Mouse (Mus musculus) midbrain, embryonic 15.5 days (tissue): ENCODE data around the gene Cops2. TPM values are rescaled to one million over a fixed set of nuclear protein-coding genes. Genes with fewer than 3 reads are reported as not detected.

Experiments used
- ATAC-seq: fragments of 200-750 bp; cut with Nextera tagmentation; replicated peaks from 2 replicates; pipeline ENCODE4 v1.8.0; 2017; ENCODE audit warnings: moderate TSS enrichment
- H3K27ac ChIP-seq: fragments of 300-500 bp; sonication (generic); 2 replicates; pipeline ENCODE4 v1.5.1; 2015; ENCODE audit warnings: mild to moderate bottlenecking, inconsistent platforms
- H3K27me3 ChIP-seq: fragments of 300-500 bp; sonication (generic); replicated peaks from 2 replicates; pipeline ENCODE4 v1.6.1; 2015; ENCODE audit warnings: inconsistent platforms
- H3K36me3 ChIP-seq: fragments of 300-500 bp; sonication (generic); replicated peaks from 2 replicates; pipeline ENCODE4 v1.6.1; 2015; ENCODE audit warnings: inconsistent platforms
- H3K4me1 ChIP-seq: fragments of 300-500 bp; sonication (generic); 2 replicates; pipeline ENCODE4 v1.6.1; 2015; ENCODE audit warnings: inconsistent platforms
- H3K4me2 ChIP-seq: fragments of 300-500 bp; sonication (generic); 2 replicates; pipeline ENCODE4 v1.6.1; 2015; ENCODE audit warnings: inconsistent platforms, mild to moderate bottlenecking, moderate library complexity
- H3K4me3 ChIP-seq: fragments of 300-500 bp; sonication (generic); 2 replicates; pipeline ENCODE4 v1.5.1; 2015; ENCODE audit warnings: mild to moderate bottlenecking, inconsistent platforms
- H3K9ac ChIP-seq: fragments of 300-500 bp; sonication (generic); 2 replicates; pipeline ENCODE4 v1.6.1; 2015; ENCODE audit warnings: mild to moderate bottlenecking, inconsistent platforms
- H3K9me3 ChIP-seq: fragments of 300-500 bp; sonication (generic); 2 replicates; pipeline ENCODE4 v1.6.1; 2016; ENCODE audit warnings: inconsistent platforms
- WGBS: fragments of 180-500 bp; shearing (Covaris S2); methylation state at CpG from one replicate; pipeline ENCODE4 v1.1.7; 2015; ENCODE audit warnings: mixed read lengths; 5-methylcytosine and 5-hydroxymethylcytosine counted together
- polyA plus RNA-seq: library from polyadenylated mRNA; unstranded; fragments of >200 nt; fragmentation: Nextera tagmentation; extraction: Ambion mirVana; gene quantifications from 2 replicates; pipeline ENCODE4 v1.2.1, GENCODE M21; 2015

Gene Cops2
- polyA plus RNA-seq, 1 experiment from 2014 or later: 58.1 TPM

DNA sequence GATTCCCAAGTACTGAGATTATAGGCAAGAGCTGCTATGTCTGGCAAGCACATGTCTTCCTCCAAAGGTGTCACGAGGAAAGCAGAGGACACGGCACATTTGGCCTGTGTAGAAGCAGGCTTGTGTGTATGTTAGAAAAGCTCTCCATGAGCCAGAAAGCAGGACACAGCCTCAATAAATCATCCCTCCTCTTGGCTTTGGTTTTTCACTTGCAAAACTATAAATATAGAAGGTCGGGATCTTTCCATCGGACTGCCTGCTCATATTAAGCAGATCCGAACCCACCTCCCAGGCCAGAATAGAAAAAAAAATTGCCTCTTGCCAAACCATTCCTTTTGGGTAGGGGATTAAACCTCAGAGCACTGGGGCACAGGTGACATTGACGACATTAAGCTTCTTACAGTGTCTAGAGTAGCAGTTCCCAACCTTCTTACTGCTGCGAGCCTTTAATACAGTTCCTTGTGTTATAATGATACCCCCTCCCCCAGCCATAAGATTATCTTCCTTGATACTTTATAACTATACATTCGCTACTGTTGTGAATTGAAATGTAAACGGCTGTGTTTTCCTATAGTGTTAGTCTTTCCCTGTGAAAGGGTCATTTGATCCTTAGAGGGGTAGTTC lies 44.9 kb downstream of the Cops2 start:
- Histone ChIP-seq H3K9ac (no peak overlapping the region), H3K27me3 (no peaks in the 10 kb centered on the region), H3K36me3 (no peaks in the 10 kb centered on the region), H3K4me2 (no peak overlapping the region), H3K4me1 (no peaks in the 10 kb centered on the region), H3K4me3 (no peak overlapping the region), H3K9me3 (no peaks in the 10 kb centered on the region), H3K27ac (no peak overlapping the region)
- 71% methylated on average over 9 of the region's 9 CpGs for WGBS
- ATAC-seq: no peak

DNA sequence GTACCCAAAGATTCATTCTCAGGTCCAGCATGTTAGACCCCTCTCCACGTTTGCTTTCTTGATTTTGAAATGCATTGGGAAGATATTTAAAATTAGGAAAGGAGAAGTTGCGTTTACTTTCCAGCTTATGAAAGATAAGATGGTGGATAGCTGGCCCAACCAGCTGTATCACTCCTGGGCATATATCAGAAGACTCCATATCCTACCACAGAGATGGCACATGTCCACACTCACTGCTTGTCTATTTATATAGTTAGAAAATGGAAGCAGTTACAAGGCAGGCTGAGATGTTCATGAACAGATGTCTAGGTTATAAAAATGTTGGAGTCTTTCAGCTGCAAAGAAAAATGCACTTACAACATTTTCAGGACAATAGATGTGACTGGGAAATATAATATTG lies 47.6 kb downstream of the Cops2 start:
- no peak overlapping the region for H3K4me3 ChIP-seq
- no peak overlapping the region for H3K27ac ChIP-seq
- no peak for ATAC-seq
- no peaks in the 10 kb centered on the region for H3K4me1 ChIP-seq
- H3K9me3 ChIP-seq: no peaks in the 10 kb centered on the region
- no peak overlapping the region for H3K4me2 ChIP-seq
- 79% methylated on average over 2 of the region's 2 CpGs for WGBS
- no peaks in the 10 kb centered on the region for H3K36me3 ChIP-seq
- no peaks in the 10 kb centered on the region for H3K27me3 ChIP-seq
- no peak overlapping the region for H3K9ac ChIP-seq

DNA sequence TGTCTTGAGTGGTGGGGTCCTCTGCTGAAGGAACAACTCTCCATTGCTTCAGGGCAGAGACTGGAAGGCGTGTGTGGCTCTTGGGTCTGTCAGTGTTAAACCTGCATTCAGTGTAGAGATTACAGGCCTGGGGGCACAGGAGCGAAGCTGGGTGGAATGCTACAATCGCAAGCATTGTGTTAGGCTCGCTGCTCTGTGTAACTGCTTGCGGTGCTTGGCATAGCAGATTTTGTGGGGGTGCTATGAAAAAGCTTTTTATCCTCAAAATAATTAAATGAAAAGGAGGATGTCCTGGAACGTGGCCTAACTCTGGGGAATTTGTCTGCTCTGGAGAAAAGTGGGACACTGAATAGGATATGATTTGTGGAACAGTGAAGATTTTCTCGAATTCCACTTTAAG lies 49.4 kb downstream of the Cops2 start:
- H3K4me3 ChIP-seq: no peak overlapping the region
- WGBS: 67% methylated on average over 7 of the region's 7 CpGs
- H3K9me3 ChIP-seq: no peaks in the 10 kb centered on the region
- no peaks in the 10 kb centered on the region for H3K4me1 ChIP-seq
- no peaks in the 10 kb centered on the region for H3K36me3 ChIP-seq
- no peaks in the 10 kb centered on the region for H3K27me3 ChIP-seq
- no peak overlapping the region for H3K9ac ChIP-seq
- no peak overlapping the region for H3K4me2 ChIP-seq
- no peak overlapping the region for H3K27ac ChIP-seq
- ATAC-seq: no peak

DNA sequence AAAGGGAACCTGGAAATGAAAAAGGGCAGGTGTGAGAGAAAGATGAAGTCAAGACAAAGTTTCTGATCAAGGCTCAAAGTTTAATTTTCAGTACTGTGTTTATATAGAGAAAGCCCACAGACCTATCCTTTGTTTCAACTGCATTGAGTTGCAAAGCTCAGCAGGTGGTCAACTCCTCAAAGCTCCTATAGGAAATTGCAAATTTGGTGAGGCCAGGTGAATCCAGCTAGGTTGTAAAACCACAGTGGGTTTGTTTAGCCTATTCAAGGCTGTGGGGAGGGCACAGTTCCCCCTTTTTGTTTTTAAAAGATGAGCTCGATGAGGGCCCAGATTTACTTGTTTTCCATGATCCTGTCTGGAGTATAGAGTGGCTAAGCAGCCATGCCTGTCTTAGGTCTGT lies 53.1 kb downstream of the Cops2 start:
- WGBS: 62% methylated on average over 1 of the region's 1 CpGs
- H3K27me3 ChIP-seq: no peaks in the 10 kb centered on the region
- no peak overlapping the region for H3K27ac ChIP-seq
- H3K4me3 ChIP-seq: no peak overlapping the region
- H3K4me2 ChIP-seq: no peak overlapping the region
- H3K4me1 ChIP-seq: no peaks in the 10 kb centered on the region
- ATAC-seq: no peak
- no peaks in the 10 kb centered on the region for H3K9me3 ChIP-seq
- H3K9ac ChIP-seq: no peak overlapping the region
- H3K36me3 ChIP-seq: no peaks in the 10 kb centered on the region

DNA sequence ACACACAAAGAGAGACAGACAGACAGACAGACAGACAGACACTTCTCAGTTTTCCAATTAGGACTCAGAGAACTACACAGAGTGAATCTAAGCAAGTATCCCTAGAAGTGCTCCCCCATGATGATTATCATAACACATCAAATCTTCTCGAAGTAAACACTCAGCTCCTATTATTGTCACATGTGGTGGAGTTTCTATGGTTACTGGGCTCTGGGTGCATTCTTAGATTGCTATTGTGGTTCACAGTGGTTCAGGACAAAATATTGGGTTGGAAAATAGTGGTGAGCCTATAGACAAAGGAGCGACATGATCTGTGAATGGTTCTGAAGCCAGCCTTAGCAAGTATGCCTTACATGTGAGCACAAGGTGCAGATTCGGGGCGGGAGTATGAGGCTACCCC lies 57.0 kb downstream of the Cops2 start:
- Histone ChIP-seq H3K27me3 (no peaks in the 10 kb centered on the region), H3K9ac (no peak overlapping the region), H3K4me2 (no peak overlapping the region), H3K27ac (no peak overlapping the region), H3K9me3 (no peaks in the 10 kb centered on the region), H3K4me1 (no peaks in the 10 kb centered on the region), H3K4me3 (no peak overlapping the region), H3K36me3 (no peaks in the 10 kb centered on the region)
- 76% methylated on average over 4 of the region's 4 CpGs for WGBS
- no peak for ATAC-seq

DNA sequence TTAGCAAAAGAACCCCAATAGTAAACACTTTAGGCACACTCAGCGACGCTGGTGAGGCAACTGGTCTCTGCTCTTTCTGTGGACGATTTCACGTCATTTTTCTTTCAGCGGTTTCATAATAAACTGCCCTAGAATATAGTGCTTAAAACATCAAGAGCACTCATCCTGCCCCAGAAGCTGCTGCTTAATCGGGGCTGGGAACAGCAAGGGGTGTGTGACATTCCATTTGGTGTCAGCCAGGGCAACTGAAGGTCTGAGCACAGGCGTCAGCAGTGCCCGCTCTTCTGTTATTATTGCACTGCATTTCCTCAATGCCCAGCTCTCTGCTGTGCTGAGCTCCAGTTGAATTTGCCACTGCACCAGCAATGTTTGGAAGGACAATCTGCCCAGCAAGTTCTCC lies 57.9 kb downstream of the Cops2 start:
- Histone ChIP-seq H3K4me2 (no peak overlapping the region), H3K36me3 (no peaks in the 10 kb centered on the region), H3K9me3 (no peaks in the 10 kb centered on the region), H3K4me1 (no peaks in the 10 kb centered on the region), H3K27ac (no peak overlapping the region), H3K27me3 (no peaks in the 10 kb centered on the region), H3K4me3 (no peak overlapping the region), H3K9ac (no peak overlapping the region)
- WGBS: 64% methylated on average over 8 of the region's 8 CpGs
- no peak for ATAC-seq

DNA sequence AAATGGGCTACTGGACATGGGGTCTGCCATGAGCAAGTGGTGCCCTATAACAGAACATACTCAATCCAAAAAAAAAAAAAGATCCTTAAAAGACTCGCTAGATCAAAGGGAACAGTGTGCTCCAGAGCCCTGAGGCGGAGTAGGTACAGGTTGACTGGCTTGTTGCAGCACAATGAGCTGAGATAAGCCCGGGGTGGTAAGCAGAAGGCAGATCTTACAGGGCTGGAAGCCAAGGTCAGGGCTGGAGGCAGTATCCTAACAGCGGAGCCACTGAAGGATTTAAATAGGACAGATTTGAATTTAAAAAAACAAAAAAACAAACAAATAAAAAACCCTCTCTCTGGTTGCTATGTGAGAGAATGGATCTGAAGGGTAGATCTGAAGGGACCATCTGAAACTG lies 58.5 kb downstream of the Cops2 start:
- ATAC-seq: no peak
- H3K4me1 ChIP-seq: no peaks in the 10 kb centered on the region
- H3K36me3 ChIP-seq: no peaks in the 10 kb centered on the region
- no peaks in the 10 kb centered on the region for H3K27me3 ChIP-seq
- H3K9me3 ChIP-seq: no peaks in the 10 kb centered on the region
- no peak overlapping the region for H3K27ac ChIP-seq
- H3K4me2 ChIP-seq: no peak overlapping the region
- 71% methylated on average over 4 of the region's 4 CpGs for WGBS
- no peak overlapping the region for H3K9ac ChIP-seq
- no peak overlapping the region for H3K4me3 ChIP-seq

DNA sequence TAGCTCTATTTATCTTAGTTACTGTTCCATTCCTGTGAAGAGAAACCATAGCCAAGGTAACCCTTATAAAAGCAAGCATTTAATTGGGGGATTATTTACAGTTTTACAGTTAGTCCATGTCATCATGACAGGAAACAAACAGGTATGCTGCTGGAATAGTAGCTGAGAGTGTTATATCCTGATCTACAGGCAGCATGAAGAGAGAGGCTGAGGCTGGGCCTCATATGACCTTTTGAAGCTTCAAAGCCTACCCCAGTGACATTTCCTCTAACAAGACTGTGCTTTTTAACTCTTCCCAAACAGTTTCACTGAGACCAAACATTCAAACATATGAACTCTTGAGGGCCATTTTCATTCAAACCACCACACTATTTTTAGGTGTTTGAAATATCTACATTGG lies 61.1 kb downstream of the Cops2 start:
- Histone ChIP-seq H3K36me3 (no peaks in the 10 kb centered on the region), H3K4me3 (no peak overlapping the region), H3K9me3 (no peaks in the 10 kb centered on the region), H3K27me3 (no peaks in the 10 kb centered on the region), H3K27ac (no peak overlapping the region), H3K9ac (no peak overlapping the region), H3K4me2 (no peak overlapping the region), H3K4me1 (no peaks in the 10 kb centered on the region)
- no peak for ATAC-seq

DNA sequence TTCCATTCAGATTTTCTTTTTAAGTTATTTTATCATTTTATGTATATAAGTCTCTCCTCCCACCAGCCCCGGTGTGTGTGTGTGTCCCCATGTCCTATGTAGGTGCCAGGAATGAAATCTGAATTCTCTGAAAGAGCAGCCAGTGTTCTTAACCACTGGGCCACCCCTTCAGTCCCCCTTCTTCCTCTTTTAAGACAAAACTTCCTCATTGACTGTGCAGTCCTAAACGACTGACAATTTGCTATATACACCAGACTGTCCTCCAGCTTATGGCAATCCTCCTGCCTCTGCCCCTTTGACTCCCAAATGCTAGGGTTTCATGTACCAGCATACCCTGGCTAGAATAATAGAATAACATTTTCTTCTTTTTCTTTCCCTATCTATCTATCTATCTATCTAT lies 63.8 kb downstream of the Cops2 start:
- Histone ChIP-seq H3K9me3 (no peaks in the 10 kb centered on the region), H3K27ac (no peak overlapping the region), H3K36me3 (no peaks in the 10 kb centered on the region), H3K4me1 (no peaks in the 10 kb centered on the region), H3K27me3 (no peaks in the 10 kb centered on the region), H3K4me2 (no peak overlapping the region), H3K4me3 (no peak overlapping the region), H3K9ac (no peak overlapping the region)
- WGBS: 70% methylated on average over 2 of the region's 2 CpGs
- ATAC-seq: no peak

DNA sequence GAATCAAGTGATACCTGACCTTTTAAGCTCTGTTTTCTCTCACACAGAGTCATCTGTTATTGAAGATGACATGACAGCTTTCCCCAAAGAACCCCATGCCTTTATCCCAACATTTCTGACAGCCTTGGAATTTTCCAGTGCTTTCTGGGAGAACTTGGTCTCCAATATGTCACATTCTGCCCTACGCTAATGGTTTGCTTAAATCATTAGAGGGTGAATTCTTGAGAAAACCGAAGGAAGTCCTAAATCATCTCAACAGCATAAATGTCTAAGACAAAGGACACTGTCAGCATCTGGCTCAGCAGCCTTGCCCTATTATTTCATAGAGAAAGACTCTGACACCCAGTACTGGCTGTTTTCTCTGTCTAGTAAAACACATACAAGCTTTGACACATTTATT lies 64.8 kb downstream of the Cops2 start:
- no peak for ATAC-seq

DNA sequence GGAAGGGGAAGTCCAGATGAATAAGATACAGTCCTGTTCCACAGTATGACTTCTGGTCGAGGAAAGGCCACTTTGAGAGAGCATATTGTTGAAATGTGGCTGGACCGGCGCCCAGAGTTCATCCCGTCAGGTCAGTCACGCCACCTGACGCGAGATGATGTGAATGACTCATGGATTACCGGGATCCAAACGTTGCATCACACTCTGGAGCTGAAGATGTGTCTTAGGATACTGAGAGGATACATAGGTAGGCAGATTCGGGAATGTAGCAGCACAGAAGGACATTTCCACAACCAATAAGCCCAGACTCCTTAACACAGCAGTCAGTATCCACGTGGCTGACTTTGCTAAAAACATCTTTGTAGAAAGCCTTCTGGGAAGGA lies 66.1 kb downstream of the Cops2 start:
- Histone ChIP-seq H3K9me3 (no peaks in the 10 kb centered on the region), H3K36me3 (no peaks in the 10 kb centered on the region), H3K9ac (no peak overlapping the region), H3K4me3 (no peak overlapping the region), H3K4me1 (no peaks in the 10 kb centered on the region), H3K27me3 (no peaks in the 10 kb centered on the region), H3K4me2 (no peak overlapping the region), H3K27ac (no peak overlapping the region)
- no peak for ATAC-seq
- WGBS: 88% methylated on average over 11 of the region's 11 CpGs

More for the DNA sequence above, 64.8 kb downstream of the Cops2 start:
- no peaks in the 10 kb centered on the region for H3K27me3 ChIP-seq
- H3K9ac ChIP-seq: no peak overlapping the region
- no peaks in the 10 kb centered on the region for H3K9me3 ChIP-seq
- H3K4me1 ChIP-seq: no peaks in the 10 kb centered on the region
- no peak overlapping the region for H3K4me3 ChIP-seq
- H3K36me3 ChIP-seq: no peaks in the 10 kb centered on the region
- 90% methylated on average over 2 of the region's 2 CpGs for WGBS
- H3K27ac ChIP-seq: no peak overlapping the region
- H3K4me2 ChIP-seq: no peak overlapping the region

DNA sequence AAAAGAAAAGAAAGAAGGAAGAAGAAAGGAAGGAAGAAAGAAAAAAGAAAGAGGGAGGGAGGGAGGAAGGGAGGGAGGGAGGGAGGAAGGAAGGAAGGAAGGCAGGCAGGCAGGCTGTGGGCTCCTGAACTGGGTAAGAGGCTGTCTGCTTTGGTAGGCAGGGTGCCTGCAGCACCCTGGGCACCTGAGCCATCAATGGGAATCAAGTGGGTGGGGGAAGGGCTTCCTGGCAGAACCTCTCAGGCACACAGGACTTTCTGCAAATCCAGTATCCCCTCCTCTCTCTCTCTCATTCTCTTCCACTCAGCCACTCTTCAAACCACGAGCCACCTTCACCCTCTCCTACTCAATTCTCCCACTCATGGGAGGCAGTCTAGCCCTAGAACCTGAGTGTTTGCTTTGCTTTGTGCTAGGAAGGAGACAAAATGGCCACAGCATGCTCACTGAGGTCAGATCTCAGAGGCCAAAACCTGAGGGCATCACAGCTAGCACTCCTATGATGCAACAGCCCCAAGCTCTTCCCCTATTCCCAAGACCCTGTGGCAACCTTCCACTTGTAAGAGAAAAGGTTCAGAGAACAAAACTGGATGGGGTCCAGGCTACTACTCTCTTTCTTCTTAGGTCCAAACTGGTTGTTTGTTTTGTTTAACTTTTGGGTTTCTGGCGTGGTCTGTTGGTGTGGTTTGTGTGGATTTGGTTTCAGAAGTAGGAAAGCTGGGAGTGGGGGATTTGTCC lies 66.6 kb downstream of the Cops2 start:
- ATAC-seq: no peak
- no peaks in the 10 kb centered on the region for H3K9me3 ChIP-seq
- no peaks in the 10 kb centered on the region for H3K27me3 ChIP-seq
- H3K27ac ChIP-seq: no peak overlapping the region
- H3K36me3 ChIP-seq: no peaks in the 10 kb centered on the region
- 74% methylated on average over 2 of the region's 2 CpGs for WGBS
- H3K4me1 ChIP-seq: no peaks in the 10 kb centered on the region
- H3K4me3 ChIP-seq: no peak overlapping the region
- H3K9ac ChIP-seq: no peak overlapping the region
- no peak overlapping the region for H3K4me2 ChIP-seq

DNA sequence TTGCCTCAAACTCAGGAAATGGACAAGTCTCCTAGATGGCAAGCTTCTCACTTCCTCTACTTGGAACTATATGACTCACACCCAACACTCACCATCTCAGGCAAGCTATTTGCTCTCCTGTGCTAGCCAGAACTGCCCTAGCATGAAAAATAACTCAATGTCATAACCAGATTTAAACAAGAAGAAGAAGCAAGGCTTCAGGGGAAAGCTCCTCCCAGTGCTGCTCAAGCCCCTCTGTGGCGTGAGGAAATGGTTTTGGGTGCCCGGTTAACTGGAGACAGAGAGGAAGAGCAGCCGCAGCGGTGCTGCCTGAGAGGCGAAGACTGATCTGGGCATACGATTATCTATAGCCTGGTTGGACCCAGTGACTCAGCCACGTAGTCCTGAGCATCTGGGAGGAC lies 67.5 kb downstream of the Cops2 start:
- ATAC-seq: no peak
- WGBS: 81% methylated on average over 7 of the region's 7 CpGs
- no peaks in the 10 kb centered on the region for H3K4me1 ChIP-seq
- H3K36me3 ChIP-seq: no peaks in the 10 kb centered on the region
- no peak overlapping the region for H3K9ac ChIP-seq
- no peaks in the 10 kb centered on the region for H3K27me3 ChIP-seq
- H3K4me3 ChIP-seq: no peak overlapping the region
- H3K4me2 ChIP-seq: no peak overlapping the region
- no peaks in the 10 kb centered on the region for H3K9me3 ChIP-seq
- H3K27ac ChIP-seq: no peak overlapping the region
